Mouse (Mus musculus) neural tube, embryonic 14.5 days (tissue): Measurements from ENCODE around the gene Gm5294. TPM values are rescaled to one million over a fixed set of nuclear protein-coding genes. Genes with fewer than 3 reads are reported as not detected.

Experiments
- ATAC-seq: fragments of 200-750 bp; cut with Nextera tagmentation; 2 replicates; pipeline ENCODE4 v1.8.0; 2017; ENCODE audit warnings: low read depth, mild to moderate bottlenecking, moderate TSS enrichment, moderate library complexity
- H3K27ac ChIP-seq: fragments of 300-500 bp; sonication (generic); 2 replicates; pipeline ENCODE4 v1.5.1; 2014; ENCODE audit warnings: low read depth, mild to moderate bottlenecking, control low read depth, low read length, moderate library complexity, mixed read lengths
- H3K27me3 ChIP-seq: fragments of 300-500 bp; sonication (generic); 2 replicates; pipeline ENCODE4 v1.6.1; 2014; ENCODE audit warnings: low read length; ENCODE audit not compliant: control insufficient read depth, insufficient read depth
- H3K36me3 ChIP-seq: fragments of 300-500 bp; sonication (generic); 2 replicates; pipeline ENCODE4 v1.6.1; 2014; ENCODE audit warnings: low read length, mixed read lengths; ENCODE audit not compliant: control insufficient read depth, insufficient read depth
- H3K4me1 ChIP-seq: fragments of 300-500 bp; sonication (generic); 2 replicates; pipeline ENCODE4 v1.6.1; 2014; ENCODE audit warnings: low read length; ENCODE audit not compliant: control insufficient read depth, insufficient read depth
- H3K4me2 ChIP-seq: fragments of 300-500 bp; sonication (generic); 2 replicates; pipeline ENCODE4 v1.6.1; 2014; ENCODE audit warnings: mild to moderate bottlenecking, low read depth, low read length, control low read depth
- H3K4me3 ChIP-seq: fragments of 300-500 bp; sonication (generic); 2 replicates; pipeline ENCODE4 v1.5.1; 2014; ENCODE audit warnings: low read depth, low read length, control low read depth, mixed read lengths
- H3K9ac ChIP-seq: fragments of 300-500 bp; sonication (generic); replicated peaks from 2 replicates; pipeline ENCODE4 v1.6.1; 2014; ENCODE audit warnings: low read depth, mild to moderate bottlenecking, control low read depth, low read length, mixed read lengths
- H3K9me3 ChIP-seq: fragments of 300-500 bp; sonication (generic); 2 replicates; pipeline ENCODE4 v1.6.1; 2016; ENCODE audit warnings: low read length; ENCODE audit not compliant: control insufficient read depth
- WGBS: fragments of 180-500 bp; shearing (Covaris S2); extraction: QIAGEN DNeasy Blood & Tissue Kit; methylation state at CpG from one replicate; pipeline ENCODE4 v1.1.7; 2014; 5-methylcytosine and 5-hydroxymethylcytosine counted together
- polyA plus RNA-seq: library from polyadenylated mRNA; unstranded; fragments of >200 nt; fragmentation: Nextera tagmentation; extraction: Ambion mirVana; gene quantifications from 2 replicates; pipeline ENCODE4 v1.2.1, GENCODE M21; 2014

Gene Gm5294
- polyA plus RNA-seq, 1 experiment from 2014 or later: not detected

GRCm38 (mm10) chr5:138840981-138841380, 21.1 kb downstream of the Gm5294 start:
- H3K4me1 ChIP-seq: no peaks in the 10 kb centered on the region
- no peak overlapping the region for H3K4me2 ChIP-seq
- H3K36me3 ChIP-seq: no peaks in the 10 kb centered on the region
- no peak overlapping the region for H3K4me3 ChIP-seq
- no peak overlapping the region for H3K9ac ChIP-seq
- no peak overlapping the region for H3K27ac ChIP-seq
- 98% methylated on average over 4 of the region's 4 CpGs for WGBS
- H3K27me3 ChIP-seq: no peaks in the 10 kb centered on the region
- no peaks in the 10 kb centered on the region for H3K9me3 ChIP-seq
- no peak for ATAC-seq

DNA sequence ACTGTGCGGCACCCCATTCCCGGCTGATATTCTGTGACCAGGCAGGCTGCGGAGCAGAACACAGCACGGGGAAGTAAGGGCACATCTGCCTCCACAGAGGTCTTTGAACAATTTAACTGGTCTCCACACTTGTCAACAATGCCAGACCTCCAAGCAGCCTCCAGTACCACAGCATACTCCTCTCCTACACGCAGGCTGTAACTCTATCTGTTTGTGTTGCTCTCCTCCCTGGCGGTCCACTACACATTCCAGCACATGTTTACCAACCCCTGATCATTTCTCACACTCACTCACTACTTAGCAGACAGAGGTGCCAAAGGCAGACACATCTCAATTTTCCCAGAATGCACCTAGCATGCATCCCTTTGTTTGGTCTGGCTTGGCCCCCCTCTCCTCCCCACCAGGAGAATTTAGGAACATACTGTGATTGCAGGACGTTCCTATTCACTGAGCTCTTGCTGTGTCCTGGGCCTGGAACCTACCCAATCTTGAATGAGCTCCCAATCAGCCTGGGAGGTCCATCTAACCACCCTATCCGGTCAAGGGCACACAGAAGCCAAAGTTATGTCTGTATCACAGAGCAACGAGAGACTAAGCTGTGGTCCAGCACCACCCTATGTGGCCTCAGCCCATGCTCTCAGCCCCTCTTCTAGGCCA, 23.4 kb downstream of the Gm5294 start:
- no peak for ATAC-seq
- H3K27ac ChIP-seq: no peak overlapping the region
- no peaks in the 10 kb centered on the region for H3K36me3 ChIP-seq
- H3K9ac ChIP-seq: no peak overlapping the region
- H3K4me3 ChIP-seq: no peak overlapping the region
- no peaks in the 10 kb centered on the region for H3K4me1 ChIP-seq
- H3K9me3 ChIP-seq: no peaks in the 10 kb centered on the region
- no peak overlapping the region for H3K4me2 ChIP-seq
- H3K27me3 ChIP-seq: no peaks in the 10 kb centered on the region
- 72% methylated on average over 9 of the region's 9 CpGs for WGBS

GRCm38 (mm10) chr5:138846506-138846905, 26.6 kb downstream of the Gm5294 start:
- no peaks in the 10 kb centered on the region for H3K36me3 ChIP-seq
- no peak overlapping the region for H3K9ac ChIP-seq
- ATAC-seq: no peak
- no peak overlapping the region for H3K4me3 ChIP-seq
- no peak overlapping the region for H3K27ac ChIP-seq
- 63% methylated on average over 4 of the region's 4 CpGs for WGBS
- no peaks in the 10 kb centered on the region for H3K27me3 ChIP-seq
- no peak overlapping the region for H3K4me2 ChIP-seq
- H3K4me1 ChIP-seq: no peaks in the 10 kb centered on the region
- H3K9me3 ChIP-seq: no peaks in the 10 kb centered on the region

- H3K4me3 ChIP-seq: no peak overlapping the region
- 3% methylated on average over 7 of the region's 7 CpGs for WGBS
- H3K27ac ChIP-seq: no peak overlapping the region
- no peaks in the 10 kb centered on the region for H3K27me3 ChIP-seq
- no peaks in the 10 kb centered on the region for H3K36me3 ChIP-seq
- H3K4me1 ChIP-seq: no peaks in the 10 kb centered on the region
- peak; percentile 87 for ATAC-seq
- no peak overlapping the region for H3K9ac ChIP-seq
- H3K4me2 ChIP-seq: no peak overlapping the region; the same call in 1 of the 2 replicates
- H3K9me3 ChIP-seq: no peaks in the 10 kb centered on the region
These were observed 28.2 kb downstream of the Gm5294 start for GRCm38 (mm10) chr5:138848102-138848501.

GRCm38 (mm10) chr5:138849682-138850461, 30.0 kb downstream of the Gm5294 start:
- H3K4me1 ChIP-seq: no peaks in the 10 kb centered on the region

GRCm38 (mm10) chr5:138850462-138850844, 30.6 kb downstream of the Gm5294 start:
- Histone ChIP-seq H3K4me2 (no peak overlapping the region), H3K4me1 (no peaks in the 10 kb centered on the region), H3K9ac (no peak overlapping the region), H3K36me3 (no peaks in the 10 kb centered on the region), H3K4me3 (no peak overlapping the region), H3K9me3 (no peaks in the 10 kb centered on the region), H3K27ac (no peak overlapping the region), H3K27me3 (no peaks in the 10 kb centered on the region)
- WGBS: 87% methylated on average over 5 of the region's 5 CpGs
- ATAC-seq: no peak

More at GRCm38 (mm10) chr5:138849682-138850461, 30.0 kb downstream of the Gm5294 start:
- no peak for ATAC-seq
- H3K9ac ChIP-seq: no peak overlapping the region
- 77% methylated on average over 23 of the region's 23 CpGs for WGBS
- H3K27ac ChIP-seq: no peak overlapping the region
- no peaks in the 10 kb centered on the region for H3K9me3 ChIP-seq
- H3K4me3 ChIP-seq: no peak overlapping the region
- no peak overlapping the region for H3K4me2 ChIP-seq
- H3K36me3 ChIP-seq: no peaks in the 10 kb centered on the region
- H3K27me3 ChIP-seq: no peaks in the 10 kb centered on the region

DNA sequence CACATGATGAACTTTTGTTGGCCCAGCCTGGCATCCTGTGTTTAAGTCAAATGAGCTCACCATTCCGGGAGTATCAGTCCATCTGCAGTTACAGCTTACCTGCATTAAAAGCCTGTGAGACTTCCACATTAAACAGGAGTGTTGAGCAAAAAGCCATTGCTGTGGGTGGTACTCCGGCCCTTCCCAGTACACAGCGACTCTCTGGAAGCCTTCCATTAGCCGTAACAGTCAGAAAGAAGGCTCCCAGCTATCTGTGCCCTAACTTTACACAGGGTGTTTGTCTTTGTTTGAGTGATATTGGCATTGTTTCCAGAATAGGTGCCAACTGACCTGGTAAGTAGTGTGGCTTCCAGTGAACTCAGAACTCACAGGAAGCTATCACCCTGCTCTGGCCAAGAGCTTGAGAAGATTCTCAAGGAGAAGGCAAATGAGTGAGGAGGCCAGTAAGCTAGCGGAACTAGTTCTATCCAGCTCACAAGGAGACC, 31.5 kb downstream of the Gm5294 start:
- 93% methylated on average over 5 of the region's 5 CpGs for WGBS
- Histone ChIP-seq H3K36me3 (no peaks in the 10 kb centered on the region), H3K4me3 (no peak overlapping the region), H3K27me3 (no peaks in the 10 kb centered on the region), H3K27ac (no peak overlapping the region), H3K9ac (no peak overlapping the region), H3K4me2 (no peak overlapping the region), H3K4me1 (no peaks in the 10 kb centered on the region), H3K9me3 (no peaks in the 10 kb centered on the region)
- no peak for ATAC-seq

DNA sequence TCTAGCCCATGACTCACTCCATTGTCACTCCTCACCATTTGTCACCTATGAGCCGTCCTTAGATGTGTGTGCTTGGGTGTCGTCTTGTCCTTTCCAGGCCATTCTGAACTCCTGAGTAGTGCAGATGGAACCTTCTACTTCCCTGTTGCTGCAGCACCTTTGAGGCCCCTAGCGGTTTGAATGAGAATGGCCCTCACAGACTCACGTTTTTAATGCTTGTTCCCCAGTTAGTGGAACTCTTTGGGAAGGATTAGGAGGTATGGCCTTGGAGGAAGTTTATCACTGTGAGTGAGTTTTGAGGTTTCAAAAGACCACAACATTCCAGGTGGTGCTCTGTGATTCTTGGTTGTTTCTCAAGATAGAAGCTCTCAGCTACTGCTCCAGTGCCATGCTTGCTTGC, 32.3 kb downstream of the Gm5294 start:
- Histone ChIP-seq H3K9ac (no peak overlapping the region), H3K4me3 (no peak overlapping the region), H3K27ac (no peak overlapping the region), H3K4me1 (no peaks in the 10 kb centered on the region), H3K36me3 (no peaks in the 10 kb centered on the region), H3K27me3 (no peaks in the 10 kb centered on the region), H3K4me2 (no peak overlapping the region), H3K9me3 (no peaks in the 10 kb centered on the region)
- 66% methylated on average over 4 of the region's 4 CpGs for WGBS
- ATAC-seq: no peak

DNA sequence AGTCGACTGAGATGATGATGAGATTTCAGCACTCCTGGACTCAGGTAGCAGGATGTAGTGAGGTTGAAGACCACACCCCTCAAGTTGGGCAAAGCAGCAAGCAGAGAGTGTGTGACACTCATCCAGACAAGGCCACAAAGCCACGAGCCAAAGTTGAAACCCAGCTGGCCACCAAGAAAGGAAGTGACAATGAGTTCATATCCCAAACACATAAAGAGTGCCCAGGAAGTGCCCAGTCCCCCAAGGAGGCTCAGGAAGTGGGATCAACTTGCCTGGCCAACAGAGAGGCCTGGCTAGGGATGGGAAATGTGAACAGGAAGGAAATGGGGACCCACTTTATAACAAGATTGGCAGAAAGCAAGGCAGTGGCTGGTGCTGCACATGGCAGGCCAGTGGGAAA, 33.5 kb downstream of the Gm5294 start:
- no peak for ATAC-seq
- Histone ChIP-seq H3K9ac (no peak overlapping the region), H3K36me3 (no peaks in the 10 kb centered on the region), H3K27ac (no peak overlapping the region), H3K4me1 (no peaks in the 10 kb centered on the region), H3K9me3 (no peaks in the 10 kb centered on the region), H3K27me3 (no peaks in the 10 kb centered on the region), H3K4me2 (no peak overlapping the region), H3K4me3 (no peak overlapping the region)
- 80% methylated on average over 2 of the region's 2 CpGs for WGBS
